Mouse (Mus musculus): ENCODE data around the gene 2010315B03Rik. TPM values are rescaled to one million over a fixed set of nuclear protein-coding genes. Genes with fewer than 3 reads are reported as not detected.

The 2010315B03Rik gene
- total RNA-seq, 2 experiments from 2014 or later, result 9.5 to 10.4 TPM

Other genes with a start within 250 kb of the 2010315B03Rik start
- gene Ccr2, start 210.7 kb downstream of the 2010315B03Rik start, total RNA-seq (2021), result under 1 TPM; 0.38 to 0.88 TPM
- 1 to 10 TPM in 1 of 2 experiments, under 1 TPM in 1; 0.72 to 1.2 TPM for gene Ccr5, start 191.2 kb downstream of the 2010315B03Rik start, total RNA-seq (2021)
- 10 to 100 TPM; 32.5 to 37.0 TPM for gene Ppp2r3d, start 164.2 kb upstream of the 2010315B03Rik start, total RNA-seq (2021)
- gene Gm21836, start 181.1 kb upstream of the 2010315B03Rik start, total RNA-seq (2021), result not detected